Mouse (Mus musculus) hindbrain, embryonic 11.5 days (tissue): Measurements from ENCODE around the gene Nmur1. TPM values are rescaled to one million over a fixed set of nuclear protein-coding genes. Genes with fewer than 3 reads are reported as not detected.

ENCODE experiments used
- ATAC-seq: fragments of 200-750 bp; cut with Nextera tagmentation; 2 replicates; pipeline ENCODE4 v1.8.0; 2017; ENCODE audit warnings: mild to moderate bottlenecking, moderate TSS enrichment, moderate library complexity; ENCODE audit not compliant: low FRiP score
- DNase-seq: peaks from one replicate; pipeline ENCODE4 v3.0.0-alpha.2; 2015; ENCODE audit warnings: low spot score
- H3K27ac ChIP-seq: fragments of 300-500 bp; sonication (generic); 2 replicates; pipeline ENCODE4 v1.5.1; 2014; ENCODE audit warnings: mild to moderate bottlenecking, low read depth, low read length
- H3K27me3 ChIP-seq: fragments of 300-500 bp; sonication (generic); 2 replicates; pipeline ENCODE4 v1.6.1; 2014; ENCODE audit warnings: mild to moderate bottlenecking, low read length, moderate library complexity, mixed read lengths; ENCODE audit not compliant: control insufficient read depth, insufficient read depth
- H3K36me3 ChIP-seq: fragments of 300-500 bp; sonication (generic); 2 replicates; pipeline ENCODE4 v1.6.1; 2014; ENCODE audit warnings: mild to moderate bottlenecking, low read length, moderate library complexity, mixed read lengths; ENCODE audit not compliant: control insufficient read depth, insufficient read depth
- H3K4me1 ChIP-seq: fragments of 300-500 bp; sonication (generic); replicated peaks from 2 replicates; pipeline ENCODE4 v1.6.1; 2014; ENCODE audit warnings: low read length, mixed read lengths; ENCODE audit not compliant: control insufficient read depth, insufficient read depth
- H3K4me2 ChIP-seq: fragments of 300-500 bp; sonication (generic); replicated peaks from 2 replicates; pipeline ENCODE4 v1.6.1; 2014; ENCODE audit warnings: mild to moderate bottlenecking, low read depth, low read length
- H3K4me3 ChIP-seq: fragments of 300-500 bp; sonication (generic); 2 replicates; pipeline ENCODE4 v1.5.1; 2014; ENCODE audit warnings: low read depth, low read length
- H3K9ac ChIP-seq: fragments of 300-500 bp; sonication (generic); 2 replicates; pipeline ENCODE4 v1.6.1; 2014; ENCODE audit warnings: low read depth, low read length
- H3K9me3 ChIP-seq: fragments of 300-500 bp; sonication (generic); 2 replicates; pipeline ENCODE4 v1.6.1; 2016; ENCODE audit warnings: low read length; ENCODE audit not compliant: control insufficient read depth
- WGBS: fragments of 180-500 bp; shearing (Covaris S2); extraction: QIAGEN DNeasy Blood & Tissue Kit; methylation state at CpG from one replicate; pipeline ENCODE4 v1.1.7; 2014; 5-methylcytosine and 5-hydroxymethylcytosine counted together
- polyA plus RNA-seq: library from polyadenylated mRNA; unstranded; fragments of >200 nt; fragmentation: Nextera tagmentation; extraction: Ambion mirVana; gene quantifications from 2 replicates; pipeline ENCODE4 v1.2.1, GENCODE M21; 2014

Nmur1 gene
- polyA plus RNA-seq, 1 experiment from 2014 or later: not detected

DNA sequence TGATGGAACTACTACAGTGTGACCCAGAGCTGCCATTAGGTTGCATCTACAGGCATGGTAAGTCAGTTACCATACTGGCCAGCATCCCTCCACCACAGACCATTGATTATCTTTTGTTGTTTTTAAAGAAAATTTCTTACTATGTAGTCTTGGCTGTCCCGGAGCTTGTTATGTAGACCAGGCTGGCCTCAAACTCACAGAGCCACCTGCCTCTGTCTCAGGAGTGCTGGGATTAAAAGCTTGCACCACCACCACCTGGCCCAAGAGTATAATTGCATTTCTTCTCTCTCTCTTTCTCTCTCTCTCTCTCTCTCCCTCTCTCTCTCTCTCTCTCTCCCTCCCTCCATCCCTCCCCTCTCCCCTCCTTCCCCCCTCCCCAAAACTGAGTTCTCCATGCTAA is 1.7 kb downstream of the Nmur1 start:
- WGBS: 88% methylated on average over 1 of the region's 1 CpGs
- ATAC-seq: peak; percentile 29

GRCm38 (mm10) chr1:86423879-86424278 is 2.1 kb downstream of the Nmur1 start:
- 72% methylated on average over 5 of the region's 5 CpGs for WGBS
- H3K4me2 ChIP-seq: no peak overlapping the region
- no peaks in the 10 kb centered on the region; the same call in 1 of the 2 replicates for H3K4me1 ChIP-seq
- no peaks in the 10 kb centered on the region for H3K9me3 ChIP-seq
- no peak overlapping the region for H3K4me3 ChIP-seq
- no peak overlapping the region for H3K9ac ChIP-seq
- no peaks in the 10 kb centered on the region for H3K27me3 ChIP-seq
- ATAC-seq: no peak
- DNase-seq: no peak
- H3K27ac ChIP-seq: 0 out of 2 replicates have a peak overlapping the region, but pooled peaks have one; percentile 33
- no peaks in the 10 kb centered on the region for H3K36me3 ChIP-seq

More for the DNA sequence above, 1.7 kb downstream of the Nmur1 start:
- no peak for DNase-seq
- no peaks in the 10 kb centered on the region; the same call in 1 of the 2 replicates for H3K4me1 ChIP-seq
- no peaks in the 10 kb centered on the region for H3K9me3 ChIP-seq
- no peaks in the 10 kb centered on the region for H3K27me3 ChIP-seq
- H3K9ac ChIP-seq: no peak overlapping the region
- peak overlapping the region; percentile 60; the same call in 1 of the 2 replicates for H3K27ac ChIP-seq
- H3K36me3 ChIP-seq: no peaks in the 10 kb centered on the region
- H3K4me2 ChIP-seq: no peak overlapping the region
- no peak overlapping the region for H3K4me3 ChIP-seq

DNA sequence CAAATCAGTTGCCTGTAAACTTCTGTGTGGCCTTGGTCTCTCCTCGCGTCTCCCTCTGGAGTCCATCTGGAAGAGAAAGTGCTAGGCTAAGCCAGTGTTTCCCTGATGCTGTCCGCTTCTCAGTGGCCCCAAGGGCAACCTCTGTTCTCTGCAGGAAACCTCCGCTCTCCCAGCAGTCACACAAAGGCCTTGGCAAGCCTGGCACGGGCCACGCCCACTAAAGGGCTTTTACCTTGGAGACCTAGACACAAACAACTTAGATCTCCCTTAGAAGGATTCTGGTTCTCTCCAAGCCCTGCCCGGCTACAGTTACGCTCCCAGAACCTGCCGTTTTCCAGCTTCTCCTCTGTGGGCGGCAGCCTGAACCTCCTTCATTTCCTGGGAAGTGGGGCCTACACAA is 5.0 kb downstream of the Nmur1 start:
- Histone ChIP-seq H3K27me3 (no peaks in the 10 kb centered on the region), H3K9me3 (no peaks in the 10 kb centered on the region), H3K4me1 (no peaks in the 10 kb centered on the region; the same call in 1 of the 2 replicates), H3K9ac (no peak overlapping the region), H3K4me3 (no peak overlapping the region), H3K27ac (no peak overlapping the region), H3K36me3 (no peaks in the 10 kb centered on the region), H3K4me2 (no peak overlapping the region)
- ATAC-seq (no peak), DNase-seq (peak; percentile 27)
- 36% methylated on average over 10 of the region's 10 CpGs for WGBS

DNA sequence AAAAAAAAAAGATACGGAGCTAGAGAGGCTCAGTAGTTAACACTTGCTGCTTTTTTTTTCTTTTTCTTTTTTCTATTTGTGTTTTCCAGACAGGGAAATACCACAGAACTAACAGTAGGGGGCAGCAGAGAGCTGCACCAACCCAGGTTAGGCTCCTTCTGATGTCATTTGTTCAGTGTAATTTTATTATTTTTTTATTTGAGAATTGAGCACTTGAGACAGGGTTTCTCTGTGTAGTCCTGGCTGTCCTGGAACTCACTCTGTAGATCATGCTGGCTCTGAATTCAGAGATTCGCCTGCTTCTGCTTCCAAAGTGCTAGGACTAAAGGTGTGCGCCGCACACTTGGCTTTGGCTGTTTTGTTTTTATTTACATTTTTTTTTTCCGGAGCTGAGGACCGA is 9.7 kb downstream of the Nmur1 start:
- H3K9me3 ChIP-seq: no peaks in the 10 kb centered on the region
- no peaks in the 10 kb centered on the region for H3K36me3 ChIP-seq
- H3K4me1 ChIP-seq: no peaks in the 10 kb centered on the region
- DNase-seq (peak; percentile 55), ATAC-seq (no peak)
- H3K4me2 ChIP-seq: no peak overlapping the region
- H3K27ac ChIP-seq: no peak overlapping the region
- H3K9ac ChIP-seq: no peak overlapping the region
- no peak overlapping the region for H3K4me3 ChIP-seq
- WGBS: 63% methylated on average over 6 of the region's 6 CpGs
- H3K27me3 ChIP-seq: no peaks in the 10 kb centered on the region

DNA sequence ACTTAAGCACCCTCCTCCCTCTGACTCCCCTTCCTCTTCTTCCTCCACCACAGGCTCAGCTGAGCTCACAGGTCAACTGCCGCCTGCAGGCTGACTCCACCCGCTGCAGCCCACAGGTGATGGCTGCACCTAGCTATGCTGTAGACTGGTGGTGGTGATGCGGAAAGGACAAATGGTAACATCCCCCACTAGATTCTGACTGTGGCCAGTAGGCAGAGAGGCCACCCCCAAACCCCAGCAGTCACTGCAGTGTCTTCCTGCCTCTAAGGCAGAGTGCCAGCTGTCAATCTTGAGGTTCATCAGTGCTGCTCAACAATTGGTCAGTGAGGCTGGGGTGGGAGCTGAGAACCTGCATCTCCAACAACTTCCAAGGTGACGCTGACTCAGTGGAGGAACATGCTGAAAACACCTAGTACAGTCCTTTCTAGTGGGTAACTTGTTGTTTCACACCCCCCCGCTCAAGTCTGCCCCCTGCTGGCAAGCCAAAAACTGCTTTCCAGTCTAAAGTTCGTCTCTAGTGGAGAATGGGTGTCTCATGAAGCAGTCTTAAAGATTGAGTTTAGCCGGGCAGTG is 10.3 kb downstream of the Nmur1 start:
- Histone ChIP-seq H3K4me1 (no peaks in the 10 kb centered on the region), H3K4me2 (no peak overlapping the region), H3K9me3 (no peaks in the 10 kb centered on the region), H3K27ac (no peak overlapping the region), H3K27me3 (no peaks in the 10 kb centered on the region), H3K36me3 (no peaks in the 10 kb centered on the region), H3K4me3 (no peak overlapping the region), H3K9ac (no peak overlapping the region)
- DNase-seq (no peak), ATAC-seq (no peak)
- 79% methylated on average over 7 of the region's 7 CpGs for WGBS

DNA sequence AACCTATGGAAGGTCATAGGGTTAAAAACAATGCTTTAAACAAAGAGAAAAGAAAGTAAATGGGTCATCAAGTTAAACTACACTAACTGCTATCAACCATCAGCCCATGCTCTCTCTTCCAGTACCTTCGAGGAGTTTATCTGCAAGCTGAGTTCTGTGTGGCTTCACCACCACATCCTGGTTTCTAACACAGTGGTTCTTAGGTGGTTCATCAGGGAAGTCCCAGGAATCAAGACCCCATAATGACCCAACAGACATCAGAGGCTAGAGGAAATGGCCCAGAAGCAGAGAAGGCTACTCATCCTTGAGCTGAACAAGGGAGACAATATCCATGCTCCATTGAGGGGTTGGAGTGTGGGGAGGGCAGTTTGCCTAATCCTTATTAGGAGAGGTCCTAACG is 10.9 kb downstream of the Nmur1 start:
- H3K9ac ChIP-seq: no peak overlapping the region

GRCm38 (mm10) chr1:86414715-86415114 is 11.3 kb downstream of the Nmur1 start:
- Histone ChIP-seq H3K9ac (no peak overlapping the region), H3K36me3 (no peaks in the 10 kb centered on the region), H3K9me3 (no peaks in the 10 kb centered on the region), H3K4me2 (no peak overlapping the region), H3K4me1 (no peaks in the 10 kb centered on the region), H3K27ac (no peak overlapping the region), H3K27me3 (no peaks in the 10 kb centered on the region), H3K4me3 (no peak overlapping the region)
- DNase-seq (no peak), ATAC-seq (no peak)
- 91% methylated on average over 5 of the region's 5 CpGs for WGBS

More for the DNA sequence above, 10.9 kb downstream of the Nmur1 start:
- Histone ChIP-seq H3K36me3 (no peaks in the 10 kb centered on the region), H3K27ac (no peak overlapping the region), H3K9me3 (no peaks in the 10 kb centered on the region), H3K4me1 (no peaks in the 10 kb centered on the region), H3K4me3 (no peak overlapping the region), H3K27me3 (no peaks in the 10 kb centered on the region), H3K4me2 (no peak overlapping the region)
- 84% methylated on average over 2 of the region's 2 CpGs for WGBS
- ATAC-seq (no peak), DNase-seq (no peak)

- no peaks in the 10 kb centered on the region for H3K36me3 ChIP-seq
- no peak overlapping the region for H3K9ac ChIP-seq
- no peaks in the 10 kb centered on the region for H3K27me3 ChIP-seq
- ATAC-seq (no peak), DNase-seq (no peak)
- H3K4me1 ChIP-seq: no peaks in the 10 kb centered on the region
- no peak overlapping the region for H3K4me3 ChIP-seq
- H3K9me3 ChIP-seq: no peaks in the 10 kb centered on the region
- no peak overlapping the region for H3K4me2 ChIP-seq
- WGBS: 97% methylated on average over 2 of the region's 2 CpGs
- H3K27ac ChIP-seq: no peak overlapping the region
Measured at GRCm38 (mm10) chr1:86409476-86409875, 16.6 kb downstream of the Nmur1 start.

DNA sequence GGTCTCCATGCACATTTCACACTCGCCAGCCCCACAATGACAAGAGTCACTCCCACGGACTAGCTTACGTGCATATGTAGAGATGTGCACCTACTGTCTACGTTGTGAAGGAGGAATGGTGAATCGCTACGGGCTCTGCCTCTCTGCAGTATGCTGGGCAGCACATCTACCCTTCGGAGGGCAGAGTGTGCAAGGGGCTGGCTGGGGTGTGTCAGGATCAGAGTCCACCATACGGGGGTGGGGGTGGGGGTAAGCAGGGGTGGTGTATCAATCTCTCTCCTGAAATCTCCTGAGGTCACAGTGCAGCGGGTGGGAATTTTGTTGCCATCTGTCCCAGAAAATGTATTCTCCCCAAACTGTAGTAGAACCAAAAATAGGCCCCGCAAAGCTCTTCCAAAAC is 17.5 kb downstream of the Nmur1 start:
- H3K9ac ChIP-seq: no peak overlapping the region
- WGBS: 72% methylated on average over 10 of the region's 10 CpGs
- no peak overlapping the region for H3K4me3 ChIP-seq
- H3K4me1 ChIP-seq: no peaks in the 10 kb centered on the region
- ATAC-seq (no peak), DNase-seq (no peak)
- no peaks in the 10 kb centered on the region for H3K9me3 ChIP-seq
- H3K27me3 ChIP-seq: no peaks in the 10 kb centered on the region
- H3K36me3 ChIP-seq: no peaks in the 10 kb centered on the region
- no peak overlapping the region for H3K4me2 ChIP-seq
- no peak overlapping the region for H3K27ac ChIP-seq
